Mouse (Mus musculus) neural tube, embryonic 11.5 days (tissue): Measurements from ENCODE around the gene Kcna6. TPM values are rescaled to one million over a fixed set of nuclear protein-coding genes. Genes with fewer than 3 reads are reported as not detected.

ENCODE experiments used
- ATAC-seq: fragments of 200-750 bp; cut with Nextera tagmentation; 2 replicates; pipeline ENCODE4 v1.8.0; 2017; ENCODE audit warnings: moderate number of reproducible peaks, mild to moderate bottlenecking, moderate TSS enrichment, moderate library complexity; ENCODE audit not compliant: insufficient read depth, low FRiP score, low TSS enrichment
- DNase-seq: peaks from one replicate; pipeline ENCODE4 v3.0.0-alpha.2; 2015; ENCODE audit warnings: low spot score
- H3K27ac ChIP-seq: fragments of 300-500 bp; sonication (generic); 2 replicates; pipeline ENCODE4 v1.5.1; 2014; ENCODE audit warnings: low read depth, mild to moderate bottlenecking, low read length
- H3K27me3 ChIP-seq: fragments of 300-500 bp; sonication (generic); 2 replicates; pipeline ENCODE4 v1.6.1; 2014; ENCODE audit warnings: mild to moderate bottlenecking, low read length, mixed read lengths; ENCODE audit not compliant: control insufficient read depth, insufficient read depth
- H3K36me3 ChIP-seq: fragments of 300-500 bp; sonication (generic); 2 replicates; pipeline ENCODE4 v1.6.1; 2014; ENCODE audit warnings: mild to moderate bottlenecking, low read length, moderate library complexity, mixed read lengths; ENCODE audit not compliant: control insufficient read depth, insufficient read depth
- H3K4me1 ChIP-seq: fragments of 300-500 bp; sonication (generic); 2 replicates; pipeline ENCODE4 v1.6.1; 2014; ENCODE audit warnings: low read length, mixed read lengths; ENCODE audit not compliant: control insufficient read depth, insufficient read depth
- H3K4me2 ChIP-seq: fragments of 300-500 bp; sonication (generic); 2 replicates; pipeline ENCODE4 v1.6.1; 2014; ENCODE audit warnings: low read depth, mild to moderate bottlenecking, moderate library complexity
- H3K4me3 ChIP-seq: fragments of 300-500 bp; sonication (generic); 2 replicates; pipeline ENCODE4 v1.5.1; 2014; ENCODE audit warnings: low read depth, low read length
- H3K9ac ChIP-seq: fragments of 300-500 bp; sonication (generic); 2 replicates; pipeline ENCODE4 v1.6.1; 2014; ENCODE audit warnings: mild to moderate bottlenecking, low read length
- H3K9me3 ChIP-seq: fragments of 300-500 bp; sonication (generic); 2 replicates; pipeline ENCODE4 v1.6.1; 2016; ENCODE audit warnings: low read length; ENCODE audit not compliant: control insufficient read depth
- WGBS: fragments of 180-500 bp; shearing (Covaris S2); extraction: QIAGEN DNeasy Blood & Tissue Kit; methylation state at CpG from one replicate; pipeline ENCODE4 v1.1.7; 2014; 5-methylcytosine and 5-hydroxymethylcytosine counted together
- polyA plus RNA-seq: library from polyadenylated mRNA; unstranded; fragments of >200 nt; fragmentation: Nextera tagmentation; extraction: Ambion mirVana; gene quantifications from 2 replicates; pipeline ENCODE4 v1.2.1, GENCODE M21; 2014

Kcna6 gene
- polyA plus RNA-seq, 1 experiment from 2014 or later = 10.5 TPM

- H3K9me3 ChIP-seq = no peaks in the 10 kb centered on the region
- 85% methylated on average over 5 of the region's 5 CpGs for WGBS
These were observed 73.5 kb downstream of the Kcna6 start for GRCm38 (mm10) chr6:126667001-126667400.

DNA sequence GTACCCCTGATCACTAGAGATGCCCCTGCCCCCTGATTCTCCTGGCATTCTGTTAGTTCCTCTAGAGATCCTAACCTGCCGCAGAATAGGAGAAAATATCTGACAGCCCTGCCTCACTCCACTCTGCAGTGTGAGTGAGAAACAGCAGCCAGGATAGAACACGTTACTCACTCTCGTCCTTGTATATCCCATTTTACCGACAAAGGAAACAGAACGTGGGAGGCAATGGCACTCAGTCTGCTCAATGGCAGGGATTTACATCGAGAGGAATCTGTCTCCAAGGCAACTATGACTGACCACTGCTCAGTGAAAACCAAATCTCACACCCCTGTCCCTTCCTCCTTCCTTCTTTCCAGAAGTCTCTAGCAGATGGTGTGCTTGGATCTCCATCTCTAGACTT lies 74.4 kb downstream of the Kcna6 start:
- Histone ChIP-seq H3K4me1 (no peaks in the 10 kb centered on the region), H3K9me3 (no peaks in the 10 kb centered on the region), H3K4me3 (no peak overlapping the region), H3K36me3 (no peaks in the 10 kb centered on the region), H3K27me3 (0 out of 2 replicates have a peak, but pooled peaks cover 2% of the 10 kb centered on the region), H3K4me2 (no peak overlapping the region), H3K9ac (no peak overlapping the region), H3K27ac (no peak overlapping the region)
- WGBS = 72% methylated on average over 6 of the region's 6 CpGs
- ATAC-seq (no peak), DNase-seq (no peak)

More at GRCm38 (mm10) chr6:126667001-126667400, 73.5 kb downstream of the Kcna6 start:
- DNase-seq (no peak), ATAC-seq (no peak)
- Histone ChIP-seq H3K4me3 (no peak overlapping the region), H3K27ac (no peak overlapping the region), H3K9ac (no peak overlapping the region), H3K36me3 (no peaks in the 10 kb centered on the region), H3K4me1 (no peaks in the 10 kb centered on the region), H3K27me3 (0 out of 2 replicates have a peak, but pooled peaks cover 2% of the 10 kb centered on the region), H3K4me2 (no peak overlapping the region)

- ATAC-seq (no peak), DNase-seq (no peak)
- no peak overlapping the region for H3K4me3 ChIP-seq
- no peaks in the 10 kb centered on the region for H3K9me3 ChIP-seq
- no peaks in the 10 kb centered on the region for H3K27me3 ChIP-seq
- H3K27ac ChIP-seq = no peak overlapping the region
- no peaks in the 10 kb centered on the region for H3K4me1 ChIP-seq
- no peaks in the 10 kb centered on the region for H3K36me3 ChIP-seq
- no peak overlapping the region for H3K9ac ChIP-seq
- no peak overlapping the region for H3K4me2 ChIP-seq
- WGBS = 72% methylated on average over 3 of the region's 3 CpGs
These were observed 75.9 kb downstream of the Kcna6 start for GRCm38 (mm10) chr6:126664569-126664968.

Other genes starting within 250 kb of the Kcna6 start
- gene Kcna5, start 205.3 kb downstream of the Kcna6 start, polyA plus RNA-seq = 2.1 and 2.8 TPM in 2 replicates
- 1.4 and 1.5 TPM in 2 replicates for gene Kcna1, start 94.3 kb downstream of the Kcna6 start, polyA plus RNA-seq
- 194 and 195 TPM in 2 replicates for gene Ndufa9, start 108.5 kb upstream of the Kcna6 start, polyA plus RNA-seq
- gene Akap3, start 112.4 kb upstream of the Kcna6 start, polyA plus RNA-seq = 0.26 TPM in 1 of 2 replicates, not detected in the other
- 0.11 and 0.12 TPM in 2 replicates for gene Dyrk4, start 181.2 kb upstream of the Kcna6 start, polyA plus RNA-seq
- 73.2 and 75.4 TPM in 2 replicates for gene Rad51ap1, start 198.9 kb upstream of the Kcna6 start, polyA plus RNA-seq
- 21.2 and 24.2 TPM in 2 replicates for gene D6Wsu163e, start 199.3 kb upstream of the Kcna6 start, polyA plus RNA-seq